Mouse (Mus musculus) 3134 (cell line): Measurements from ENCODE around the gene Lgals2.

Source experiments
- DNase-seq: peaks from one replicate; pipeline ENCODE4 v3.0.0-alpha.2; 2011; ENCODE audit warnings: low spot score; ENCODE audit not compliant: insufficient read length; ENCODE audit errors: extremely low read depth

The Lgals2 gene

DNA sequence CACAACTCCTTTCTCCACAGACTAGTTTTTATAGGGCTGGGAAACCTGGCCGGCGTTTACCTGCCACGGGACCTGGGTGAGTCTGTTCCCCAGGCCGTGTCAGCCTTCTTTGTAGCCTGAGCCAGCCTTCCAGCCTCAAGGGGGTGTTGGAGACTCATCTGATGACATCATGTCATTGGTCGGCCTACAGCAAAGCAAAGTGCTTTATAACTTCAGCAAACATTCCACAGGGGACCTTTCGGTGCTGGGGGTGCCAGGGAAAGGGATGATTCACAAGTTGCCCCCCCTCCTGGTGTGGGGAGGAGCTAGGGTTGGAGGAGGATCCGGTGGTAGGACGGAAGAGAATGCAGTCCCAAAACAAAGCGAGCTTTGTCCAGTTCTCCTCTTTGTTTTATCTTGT is 10.5 kb downstream of the Lgals2 start:
- peak; percentile 88 for DNase-seq

DNA sequence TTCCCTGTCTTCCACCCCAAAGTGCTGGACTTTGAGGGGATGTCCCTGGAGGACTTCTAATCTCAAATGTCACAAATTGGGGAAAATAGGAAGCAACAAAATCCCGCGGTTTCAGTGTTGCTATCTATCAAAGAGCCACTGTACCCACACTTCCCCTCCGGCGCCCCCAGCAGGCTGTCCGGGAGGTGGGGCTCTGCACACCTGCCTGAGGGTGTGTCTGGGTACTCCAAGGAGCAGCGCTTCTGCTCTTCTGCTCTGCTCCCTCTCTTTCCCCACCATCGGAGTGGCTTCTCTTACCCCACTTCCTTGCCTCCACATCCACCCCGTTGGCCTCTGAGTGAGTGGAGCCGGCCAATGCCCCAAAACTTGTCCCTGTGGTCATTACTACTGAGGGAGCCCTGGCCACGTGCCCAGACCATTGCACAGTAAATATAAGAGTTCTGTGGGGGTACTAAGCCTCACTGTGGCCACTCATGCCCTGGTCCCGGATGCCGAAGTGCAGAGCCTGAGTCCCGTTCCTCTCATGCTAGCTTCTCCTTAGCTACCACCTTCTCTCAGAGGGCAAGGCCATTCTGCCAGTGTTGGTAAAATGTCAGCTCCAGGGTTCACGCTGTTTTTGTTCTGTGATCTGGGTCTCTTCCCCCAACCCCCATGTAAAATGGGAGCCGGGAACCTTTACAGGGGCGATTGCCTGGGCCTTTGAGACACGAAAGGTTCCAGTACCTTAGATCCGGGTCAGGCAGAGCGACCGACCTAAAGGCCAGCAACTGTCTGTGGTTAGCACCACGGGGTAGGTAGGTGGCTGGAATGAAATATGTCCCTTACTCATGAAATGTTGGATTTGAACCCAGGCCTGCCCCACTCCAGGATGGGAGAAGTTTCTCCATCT is 11.5 kb downstream of the Lgals2 start:
- DNase-seq = peak; percentile 63

DNA sequence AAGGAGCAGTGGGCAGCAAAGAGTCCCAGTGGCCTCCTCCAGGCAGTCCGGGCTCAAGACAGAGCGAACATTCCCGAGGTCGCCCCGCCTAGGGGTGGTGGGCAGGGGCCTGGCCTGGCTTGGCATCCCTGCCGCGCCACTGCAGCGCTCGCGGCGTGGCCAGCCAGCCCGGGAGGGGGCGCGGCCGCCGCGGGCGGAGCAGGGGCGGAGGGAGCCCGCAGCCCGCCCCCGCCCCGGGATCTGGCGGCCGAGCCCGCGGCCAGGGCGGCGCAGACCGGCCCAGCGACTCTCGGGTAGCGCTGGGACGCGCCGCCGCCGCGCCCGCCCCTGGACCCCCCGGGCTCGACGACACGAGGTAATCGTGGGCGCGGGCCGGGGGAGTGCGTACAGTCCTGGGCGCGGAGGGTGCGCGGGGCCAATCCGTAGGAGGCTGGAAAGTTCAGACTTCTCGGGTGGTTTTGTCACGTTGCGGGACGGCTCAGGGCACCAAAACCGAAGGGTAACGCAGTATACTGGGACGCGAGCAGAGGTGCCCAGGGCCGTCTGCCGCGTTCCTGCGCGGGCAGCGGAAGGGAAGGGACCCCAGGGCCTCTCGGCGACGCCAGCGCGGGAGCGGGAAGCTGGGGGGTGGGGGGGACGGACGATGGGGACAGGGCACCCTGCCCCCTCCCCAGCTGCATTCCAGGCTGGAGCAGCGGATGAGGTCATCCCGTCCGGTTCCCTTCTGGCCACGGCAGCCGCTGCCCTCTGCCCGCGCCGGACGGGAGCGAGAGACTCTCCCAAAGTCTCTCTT is 12.8 kb downstream of the Lgals2 start, which contains the start of gene Cdc42ep1:
Gene Cdc42ep1 (plus strand): TSS at position 254 of the 793 bp plus-strand sequence.
- peak; percentile 87 for DNase-seq

DNA sequence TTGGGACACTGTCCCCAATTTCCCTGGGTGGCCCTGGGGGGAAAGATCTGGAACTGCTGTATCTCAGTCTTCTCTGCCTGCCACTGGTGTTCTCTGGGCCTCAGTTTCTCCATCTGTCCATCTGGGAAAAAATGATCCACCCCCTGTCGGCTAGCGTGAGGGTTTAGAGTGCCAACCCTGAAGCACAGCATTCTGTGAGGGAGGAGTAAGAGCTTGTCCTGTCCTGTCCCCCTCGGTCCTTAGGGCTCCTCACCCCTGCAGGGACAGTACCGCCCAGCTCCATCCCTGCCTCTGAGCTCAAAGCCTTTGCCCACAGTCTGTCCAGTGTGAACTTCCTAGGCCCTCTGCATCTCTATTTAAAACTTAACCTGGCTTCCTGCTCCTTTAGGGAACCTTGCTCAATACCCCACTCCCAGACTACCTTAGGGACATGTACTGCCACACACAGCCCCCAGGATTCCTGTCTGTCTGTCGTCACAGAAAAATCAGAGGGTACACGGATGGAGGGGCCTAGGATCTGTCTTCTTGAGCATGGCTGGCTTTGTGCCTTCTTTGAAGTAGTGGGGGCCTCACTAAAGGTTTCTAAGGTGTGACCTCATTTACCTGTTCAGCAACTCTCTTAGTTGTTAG is 14.1 kb downstream of the Lgals2 start:
- no peak for DNase-seq

DNA sequence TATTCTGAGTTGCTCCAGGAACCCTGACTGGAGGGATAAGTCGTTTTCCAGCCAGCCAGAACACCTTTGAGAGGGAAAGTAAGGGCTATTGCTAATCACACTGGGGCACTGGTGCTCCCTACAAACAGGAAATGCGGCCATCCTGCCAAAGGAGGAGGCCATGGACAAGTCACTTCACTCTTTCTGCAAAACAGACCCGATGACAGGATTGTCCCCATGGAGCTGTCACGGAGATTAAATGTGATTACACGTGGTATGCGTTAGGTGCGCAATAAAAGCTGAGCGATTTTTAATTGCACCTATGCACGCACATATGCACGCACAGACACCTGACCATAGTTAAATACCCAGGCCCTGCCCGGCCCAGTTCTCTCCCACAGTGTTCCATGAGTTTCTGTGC is 14.6 kb downstream of the Lgals2 start:
- DNase-seq = no peak

DNA sequence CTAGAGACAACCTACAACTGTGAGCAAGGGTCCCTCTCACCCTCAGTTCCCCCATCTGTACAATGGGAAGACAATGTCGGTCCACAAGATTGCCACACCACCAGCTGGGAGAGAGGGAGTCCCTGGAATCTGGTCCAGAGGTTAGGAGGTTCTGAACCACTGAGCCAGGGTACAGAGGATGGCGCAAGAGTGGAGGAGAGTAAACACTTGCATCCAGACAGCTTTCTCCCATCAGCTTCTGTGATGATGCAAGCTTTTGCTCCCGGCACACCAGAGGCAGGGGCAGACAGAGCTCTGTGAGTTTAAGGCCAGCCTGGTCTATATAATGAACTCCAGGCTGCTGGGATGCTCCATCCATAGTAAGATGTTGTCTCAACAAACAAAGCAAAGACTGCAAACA is 15.1 kb downstream of the Lgals2 start:
- DNase-seq = no peak

GRCm38 (mm10) chr15:78839744-78840143 is 15.6 kb downstream of the Lgals2 start:
- DNase-seq = no peak

DNA sequence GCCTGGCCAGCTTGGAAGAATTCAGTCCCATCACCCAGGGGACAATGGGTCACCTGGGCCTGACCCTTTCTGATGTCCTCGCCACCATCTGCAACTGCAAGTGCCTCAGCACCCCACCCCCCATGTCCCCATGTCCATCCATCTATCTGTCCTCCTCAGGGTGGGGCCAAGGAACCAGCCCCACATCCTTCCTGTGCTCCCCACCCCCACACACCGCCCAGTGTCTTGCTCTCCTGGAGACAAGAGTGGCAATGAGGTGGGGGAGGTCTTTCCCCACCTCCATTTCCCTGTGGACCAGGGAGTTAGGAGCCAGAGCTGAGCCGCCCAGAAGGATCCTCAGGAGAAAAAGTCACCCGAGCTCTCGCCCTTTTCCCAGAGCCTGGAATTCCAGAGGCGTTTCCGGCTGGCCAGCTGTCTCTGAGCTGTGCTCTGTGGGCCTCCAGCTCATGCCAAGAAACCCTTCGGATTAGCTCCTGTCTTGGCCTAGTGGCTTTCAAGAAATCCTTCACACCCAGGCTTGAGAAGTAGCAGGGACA is 19.2 kb downstream of the Lgals2 start:
- DNase-seq = peak; percentile 85

DNA sequence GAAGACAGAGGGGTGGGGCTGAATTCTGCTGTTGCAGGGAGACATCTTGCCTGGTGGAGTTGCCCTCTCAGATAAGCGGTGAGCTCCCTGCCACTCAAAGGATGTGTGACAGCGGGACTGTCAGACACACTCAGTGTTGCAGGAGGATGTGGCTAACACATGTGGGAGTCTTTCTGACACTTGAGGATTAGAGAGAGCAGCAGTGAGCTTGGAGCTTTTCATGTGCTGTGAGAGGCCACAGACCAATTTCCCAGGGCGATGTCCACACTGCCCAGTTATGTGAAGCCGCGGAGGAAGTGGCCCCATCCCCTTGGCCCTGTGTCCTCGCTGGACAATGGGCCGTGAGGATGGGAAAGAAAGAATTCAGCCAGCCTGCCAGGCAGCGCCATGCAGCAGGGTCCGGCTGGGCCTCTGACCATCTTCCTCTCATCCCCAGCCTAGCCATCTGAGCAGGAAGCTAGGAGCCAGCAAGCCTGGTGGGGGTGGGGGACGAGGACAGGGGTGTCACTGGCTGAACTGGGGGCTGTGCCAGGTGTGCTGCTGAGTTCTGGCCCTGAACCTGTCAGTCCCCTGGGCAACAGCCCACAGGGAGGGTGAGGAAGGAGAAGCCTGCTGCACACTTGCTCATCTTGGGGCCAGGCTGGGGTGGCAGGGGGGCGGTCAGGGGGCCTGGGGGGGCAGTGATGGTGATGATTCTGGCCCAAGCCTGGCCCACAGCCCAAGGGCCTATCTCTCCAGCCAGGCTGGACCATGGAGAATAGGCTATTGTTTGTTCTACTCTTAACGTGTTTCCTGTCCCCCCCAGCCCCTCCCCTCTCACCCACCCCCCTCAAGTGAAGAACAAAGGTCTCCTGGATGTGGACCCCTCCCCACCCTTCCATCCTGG is 19.9 kb downstream of the Lgals2 start:
- peak; percentile 79 for DNase-seq

GRCm38 (mm10) chr15:78834233-78835005 is 20.9 kb downstream of the Lgals2 start:
- peak; percentile 87 for DNase-seq

DNA sequence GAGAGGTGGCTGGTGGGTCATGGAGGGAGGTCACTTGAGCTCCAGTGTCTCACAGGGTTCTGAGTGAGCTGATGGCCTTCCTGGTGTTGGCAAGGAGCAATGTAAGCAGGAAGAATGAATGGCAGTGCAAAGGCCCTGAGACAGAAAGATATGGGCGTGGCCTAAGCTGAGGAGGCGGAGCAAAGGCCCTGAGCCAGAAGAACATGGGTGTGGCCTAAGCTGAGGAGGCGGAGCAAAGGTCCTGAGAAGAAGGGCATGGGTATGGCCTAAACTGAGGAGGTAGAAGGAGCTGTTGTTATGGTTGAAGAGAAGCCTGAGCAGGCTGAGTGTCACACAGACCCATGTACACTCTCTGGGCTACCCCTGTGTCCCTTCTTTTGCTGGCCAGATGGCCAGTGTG is 21.7 kb downstream of the Lgals2 start:
- peak; percentile 70 for DNase-seq

DNA sequence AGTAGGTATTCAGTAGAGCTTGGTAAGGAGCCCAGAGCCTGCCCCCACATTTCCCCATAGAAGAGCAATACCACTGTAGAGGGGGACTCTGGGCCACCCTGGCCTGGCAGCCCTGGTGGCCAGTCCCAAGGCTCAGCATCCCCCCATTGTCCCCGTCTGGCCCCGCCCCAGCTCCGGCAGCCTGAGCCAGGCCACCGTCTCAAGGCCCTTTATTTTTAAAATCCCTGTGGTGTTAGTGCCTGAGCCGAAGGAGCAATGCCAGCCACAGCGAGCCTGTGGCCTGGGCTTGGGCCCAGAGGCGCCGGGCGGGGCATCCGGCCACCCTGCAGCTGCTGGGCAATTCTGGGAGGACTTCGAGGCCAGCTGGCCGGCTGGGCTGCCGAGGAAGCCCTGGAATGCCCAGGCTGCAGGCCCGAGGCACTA is 22.6 kb downstream of the Lgals2 start:
- peak; percentile 99 for DNase-seq

DNA sequence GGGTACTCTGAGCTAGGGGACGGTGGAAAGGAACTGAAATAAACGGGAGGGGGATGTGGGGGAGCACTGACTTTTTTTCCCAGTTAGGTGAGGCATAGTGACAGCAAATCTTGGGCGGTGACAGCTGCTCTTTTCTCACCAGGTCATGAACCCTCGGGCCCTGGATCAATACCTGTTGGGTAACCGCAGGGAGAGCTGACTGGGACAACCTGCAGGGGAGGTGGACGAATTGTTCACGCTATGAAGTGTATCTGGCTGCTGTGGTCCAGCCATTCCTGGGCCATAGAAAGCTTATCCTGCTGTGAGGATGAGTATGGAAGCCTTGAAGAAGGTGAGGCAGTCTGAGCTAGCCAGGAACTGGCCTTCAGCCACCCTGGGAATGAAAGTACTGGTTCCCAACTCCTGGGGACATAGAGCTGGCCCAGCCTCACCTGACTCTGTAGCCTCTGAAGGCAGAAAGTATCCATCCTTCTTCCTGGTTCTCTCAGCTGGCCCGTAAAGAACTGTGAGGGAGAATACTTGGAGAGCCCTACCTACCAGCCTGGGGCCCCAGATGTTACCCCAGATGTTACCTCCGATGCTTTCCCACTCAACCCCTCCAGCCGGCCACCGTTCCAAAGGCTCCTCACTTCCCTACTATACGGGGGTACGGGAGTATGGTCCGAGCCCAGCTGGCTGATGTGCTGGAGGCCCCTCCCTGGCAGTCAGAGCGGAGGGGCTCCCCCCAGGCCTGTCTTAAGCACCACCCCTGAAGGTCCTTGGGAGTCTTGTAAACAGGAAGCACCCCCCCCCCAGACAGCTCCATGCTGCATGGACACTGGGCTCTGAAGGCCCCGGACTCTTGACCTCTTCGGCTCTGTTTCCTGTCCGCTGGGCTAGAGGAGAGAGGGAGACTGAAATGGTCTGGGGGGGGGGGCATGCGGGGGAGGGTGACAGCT is 23.3 kb downstream of the Lgals2 start:
- no peak for DNase-seq

GRCm38 (mm10) chr15:78830742-78831719 is 24.3 kb downstream of the Lgals2 start:
- DNase-seq = no peak

DNA sequence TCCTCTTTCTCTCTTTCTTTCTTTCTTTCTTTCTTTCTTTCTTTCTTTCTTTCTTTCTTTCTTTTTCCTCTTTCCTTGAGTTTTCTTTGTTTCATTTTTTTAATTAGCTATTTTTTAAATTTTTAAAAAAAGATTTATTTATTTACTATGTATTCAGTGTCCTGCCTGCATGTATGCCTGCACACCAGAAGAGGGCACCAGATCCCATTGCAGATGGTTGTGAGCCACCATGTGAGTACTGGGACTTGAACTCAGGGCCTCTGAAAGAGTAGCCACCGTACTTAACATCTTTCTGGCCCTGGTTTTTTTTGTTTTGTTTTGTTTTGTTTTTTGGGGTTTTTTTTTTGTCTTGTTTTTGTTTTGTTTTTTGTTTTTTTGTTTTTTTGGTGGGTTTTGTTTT is 25.7 kb downstream of the Lgals2 start:
- DNase-seq = no peak

DNA sequence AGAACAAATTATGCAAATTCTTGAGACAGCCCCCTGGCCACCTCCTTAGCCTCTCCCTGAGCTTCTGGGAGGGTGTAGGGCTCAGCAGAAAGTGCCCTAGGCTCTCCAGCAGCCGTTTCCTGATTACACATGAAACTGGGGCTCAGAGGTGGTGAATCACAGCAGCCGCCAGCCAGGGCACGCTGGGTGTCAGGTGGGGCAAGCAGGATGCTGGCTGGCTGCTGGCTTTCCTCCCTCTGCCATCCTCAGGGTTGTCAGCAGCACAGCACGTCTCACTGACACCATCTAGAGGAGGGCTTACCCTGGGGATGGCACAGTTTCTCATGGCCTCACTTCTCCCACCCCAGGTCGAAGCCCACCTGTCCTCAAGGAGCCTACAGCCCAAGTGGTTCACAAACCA is 27.0 kb downstream of the Lgals2 start:
- DNase-seq = peak; percentile 81
